Mouse (Mus musculus) frontal cortex, postnatal 25 days (tissue): ENCODE results near the gene Dennd6b.

Source experiments
- DNase-seq, 2 experiments: peaks; one replicate each; pipeline ENCODE4 v3.0.0; 2022; ENCODE audit warnings: low spot score in 2 of 2

Dennd6b gene

GRCm38 (mm10) chr15:89196313-89196706 is at the start of gene Dennd6b:
TSS of gene Dennd6b (minus strand) at chr15:89196496.
- peak; percentile 94 to 97 for DNase-seq

GRCm38 (mm10) chr15:89241025-89241424 is 44.7 kb upstream of the Dennd6b start:
- no peak for DNase-seq

- no peak for DNase-seq
Observed at GRCm38 (mm10) chr15:89239751-89240392, 43.6 kb upstream of the Dennd6b start.

GRCm38 (mm10) chr15:89234052-89234451 is 37.8 kb upstream of the Dennd6b start:
- DNase-seq, result no peak

- DNase-seq, result no peak
Observed at GRCm38 (mm10) chr15:89233586-89233985, 37.3 kb upstream of the Dennd6b start.

- no peak for DNase-seq
Observed at GRCm38 (mm10) chr15:89215611-89216233, 19.4 kb upstream of the Dennd6b start.

GRCm38 (mm10) chr15:89214953-89215352 is 18.7 kb upstream of the Dennd6b start:
- DNase-seq, result no peak

- no peak for DNase-seq
Observed at GRCm38 (mm10) chr15:89213517-89213916, 17.2 kb upstream of the Dennd6b start.

GRCm38 (mm10) chr15:89212495-89212894 is 16.2 kb upstream of the Dennd6b start:
- DNase-seq, result no peak

GRCm38 (mm10) chr15:89211716-89212461 is 15.6 kb upstream of the Dennd6b start:
- DNase-seq, result peak; percentile 12 to 22

GRCm38 (mm10) chr15:89210915-89211715 is 14.8 kb upstream of the Dennd6b start, which contains the start of gene Ppp6r2:
TSS of gene Ppp6r2 (plus strand) at chr15:89211553.
- peak; percentile 52 to 61 for DNase-seq

- DNase-seq, result peak; percentile 84
Observed at GRCm38 (mm10) chr15:89209886-89210761, 13.8 kb upstream of the Dennd6b start.

GRCm38 (mm10) chr15:89207457-89207856 is 11.2 kb upstream of the Dennd6b start:
- no peak for DNase-seq

- DNase-seq, result no peak
Observed at GRCm38 (mm10) chr15:89197056-89197455, 760 bp upstream of the Dennd6b start.

GRCm38 (mm10) chr15:89195690-89196312 is 495 bp downstream of the Dennd6b start:
- peak; percentile 78 to 86 for DNase-seq

GRCm38 (mm10) chr15:89195261-89195681 is 1.0 kb downstream of the Dennd6b start:
- no peak for DNase-seq

- no peak for DNase-seq
Observed at GRCm38 (mm10) chr15:89184937-89185227, 11.4 kb downstream of the Dennd6b start.

- DNase-seq, result no peak
Observed at GRCm38 (mm10) chr15:89184141-89184936, 12.0 kb downstream of the Dennd6b start.

GRCm38 (mm10) chr15:89182842-89183241 is 13.5 kb downstream of the Dennd6b start:
- DNase-seq, result no peak

GRCm38 (mm10) chr15:89182328-89182741 is 14.0 kb downstream of the Dennd6b start:
- no peak for DNase-seq
